Mouse (Mus musculus) forebrain, embryonic 14.5 days (tissue): Measurements from ENCODE around the gene Slc4a1. TPM values are rescaled to one million over a fixed set of nuclear protein-coding genes. Genes with fewer than 3 reads are reported as not detected.

Experiments
- ATAC-seq: fragments of 200-750 bp; cut with Nextera tagmentation; 2 replicates; pipeline ENCODE4 v1.8.0; 2017; ENCODE audit warnings: mild to moderate bottlenecking, moderate library complexity
- DNase-seq: peaks from one replicate; pipeline ENCODE4 v3.0.0-alpha.2; 2015; ENCODE audit warnings: low spot score
- H3K27ac ChIP-seq: fragments of 300-500 bp; sonication (generic); 2 replicates; pipeline ENCODE4 v1.5.1; 2014; ENCODE audit warnings: low read depth, mild to moderate bottlenecking, control low read depth, low read length, moderate library complexity
- H3K27me3 ChIP-seq: fragments of 300-500 bp; sonication (generic); replicated peaks from 2 replicates; pipeline ENCODE4 v1.6.1; 2014; ENCODE audit warnings: low read length, control low read depth, mixed read lengths; ENCODE audit not compliant: control insufficient read depth, insufficient read depth
- H3K36me3 ChIP-seq: fragments of 300-500 bp; sonication (generic); 2 replicates; pipeline ENCODE4 v1.6.1; 2014; ENCODE audit warnings: low read length, control low read depth; ENCODE audit not compliant: control insufficient read depth, insufficient read depth
- H3K4me1 ChIP-seq: fragments of 300-500 bp; sonication (generic); 2 replicates; pipeline ENCODE4 v1.6.1; 2014; ENCODE audit warnings: antibody characterized with exemption, low read length, control low read depth; ENCODE audit not compliant: control insufficient read depth, insufficient read depth
- H3K4me2 ChIP-seq: fragments of 300-500 bp; sonication (generic); 2 replicates; pipeline ENCODE4 v1.6.1; 2014; ENCODE audit warnings: mild to moderate bottlenecking, control low read depth, low read length
- H3K4me3 ChIP-seq: fragments of 300-500 bp; sonication (generic); 2 replicates; pipeline ENCODE4 v1.5.1; 2014; ENCODE audit warnings: low read depth, low read length, control low read depth
- H3K9ac ChIP-seq: fragments of 300-500 bp; sonication (generic); 2 replicates; pipeline ENCODE4 v1.6.1; 2014; ENCODE audit warnings: mild to moderate bottlenecking, low read length, control low read depth, moderate library complexity
- H3K9me3 ChIP-seq: fragments of 300-500 bp; sonication (generic); replicated peaks from 2 replicates; pipeline ENCODE4 v1.6.1; 2016; ENCODE audit warnings: low read length, control low read depth, mixed read lengths; ENCODE audit not compliant: control insufficient read depth
- WGBS: fragments of 180-500 bp; shearing (Covaris S2); extraction: QIAGEN DNeasy Blood & Tissue Kit; methylation state at CpG from one replicate; pipeline ENCODE4 v1.1.7; 2014; 5-methylcytosine and 5-hydroxymethylcytosine counted together
- polyA plus RNA-seq: library from polyadenylated mRNA; unstranded; fragments of >200 nt; fragmentation: Nextera tagmentation; extraction: Ambion mirVana; gene quantifications from 2 replicates; pipeline ENCODE4 v1.2.1, GENCODE M21; 2014

Slc4a1 gene
- polyA plus RNA-seq, 1 experiment from 2014 or later = 2.1 TPM

- WGBS = 23% methylated on average over 2 of the region's 2 CpGs
- Histone ChIP-seq H3K27ac (no peak overlapping the region), H3K9me3 (no peaks in the 10 kb centered on the region), H3K4me1 (peaks cover 9% of the 10 kb centered on the region), H3K4me3 (no peak overlapping the region), H3K9ac (no peak overlapping the region), H3K27me3 (0 out of 2 replicates have a peak, but pooled peaks cover 4% of the 10 kb centered on the region), H3K36me3 (no peaks in the 10 kb centered on the region), H3K4me2 (no peak overlapping the region)
- DNase-seq (no peak), ATAC-seq (no peak)
Observed at GRCm38 (mm10) chr11:102373646-102374045, 7.6 kb upstream of the Slc4a1 start.

- H3K36me3 ChIP-seq = no peaks in the 10 kb centered on the region
- H3K27ac ChIP-seq = no peak overlapping the region
- peaks cover 9% of the 10 kb centered on the region for H3K4me1 ChIP-seq
- ATAC-seq (no peak), DNase-seq (no peak)
- H3K9ac ChIP-seq = no peak overlapping the region
- 0 out of 2 replicates have a peak, but pooled peaks cover 4% of the 10 kb centered on the region for H3K27me3 ChIP-seq
- H3K4me2 ChIP-seq = no peak overlapping the region
- H3K4me3 ChIP-seq = no peak overlapping the region
- 40% methylated on average over 14 of the region's 14 CpGs for WGBS
- no peaks in the 10 kb centered on the region for H3K9me3 ChIP-seq
Observed at GRCm38 (mm10) chr11:102372936-102373335, 6.9 kb upstream of the Slc4a1 start.

GRCm38 (mm10) chr11:102371926-102372685 lies 6.1 kb upstream of the Slc4a1 start:
- 0 out of 2 replicates have a peak, but pooled peaks cover 4% of the 10 kb centered on the region for H3K27me3 ChIP-seq
- H3K9me3 ChIP-seq = no peaks in the 10 kb centered on the region
- DNase-seq (no peak), ATAC-seq (no peak)
- 88% methylated on average over 12 of the region's 12 CpGs for WGBS
- no peak overlapping the region for H3K4me3 ChIP-seq
- no peak overlapping the region for H3K9ac ChIP-seq
- H3K4me1 ChIP-seq = peaks cover 9% of the 10 kb centered on the region
- no peak overlapping the region for H3K4me2 ChIP-seq
- H3K36me3 ChIP-seq = no peaks in the 10 kb centered on the region
- H3K27ac ChIP-seq = no peak overlapping the region

- no peaks in the 10 kb centered on the region for H3K4me1 ChIP-seq
- H3K4me3 ChIP-seq = no peak overlapping the region
- ATAC-seq (no peak), DNase-seq (no peak)
- WGBS = 54% methylated on average over 7 of the region's 7 CpGs
- H3K36me3 ChIP-seq = no peaks in the 10 kb centered on the region
- H3K27ac ChIP-seq = no peak overlapping the region
- no peak overlapping the region for H3K9ac ChIP-seq
- 0 out of 2 replicates have a peak, but pooled peaks cover 4% of the 10 kb centered on the region for H3K27me3 ChIP-seq
- H3K4me2 ChIP-seq = no peak overlapping the region
- H3K9me3 ChIP-seq = no peaks in the 10 kb centered on the region
Observed at GRCm38 (mm10) chr11:102370285-102370684, 4.3 kb upstream of the Slc4a1 start.

GRCm38 (mm10) chr11:102369263-102369662 lies 3.3 kb upstream of the Slc4a1 start:
- H3K4me3 ChIP-seq = no peak overlapping the region

GRCm38 (mm10) chr11:102368347-102368746 lies 2.3 kb upstream of the Slc4a1 start:
- Histone ChIP-seq H3K9ac (no peak overlapping the region), H3K27ac (no peak overlapping the region), H3K27me3 (no peaks in the 10 kb centered on the region), H3K9me3 (no peaks in the 10 kb centered on the region), H3K4me2 (no peak overlapping the region), H3K4me3 (no peak overlapping the region), H3K36me3 (no peaks in the 10 kb centered on the region), H3K4me1 (no peaks in the 10 kb centered on the region)
- WGBS = 78% methylated on average over 5 of the region's 5 CpGs
- ATAC-seq (no peak), DNase-seq (no peak)

More at GRCm38 (mm10) chr11:102369263-102369662, 3.3 kb upstream of the Slc4a1 start:
- Histone ChIP-seq H3K27ac (no peak overlapping the region), H3K9me3 (no peaks in the 10 kb centered on the region), H3K27me3 (0 out of 2 replicates have a peak, but pooled peaks cover 4% of the 10 kb centered on the region), H3K9ac (no peak overlapping the region), H3K36me3 (no peaks in the 10 kb centered on the region), H3K4me2 (no peak overlapping the region), H3K4me1 (no peaks in the 10 kb centered on the region)
- 70% methylated on average over 4 of the region's 4 CpGs for WGBS
- DNase-seq (no peak), ATAC-seq (no peak)

GRCm38 (mm10) chr11:102367504-102368280 lies 1.7 kb upstream of the Slc4a1 start:
- 83% methylated on average over 9 of the region's 9 CpGs for whole genome bisulfite sequencing
- H3K36me3 ChIP-seq = no peaks in the 10 kb centered on the region
- no peak overlapping the region for H3K4me3 ChIP-seq
- no peaks in the 10 kb centered on the region for H3K27me3 ChIP-seq
- H3K4me2 ChIP-seq = no peak overlapping the region
- no peaks in the 10 kb centered on the region for H3K9me3 ChIP-seq
- H3K27ac ChIP-seq = no peak overlapping the region
- DNase-seq = no peak
- H3K4me1 ChIP-seq = no peaks in the 10 kb centered on the region
- no peak overlapping the region for H3K9ac ChIP-seq
- no peak for ATAC-seq

GRCm38 (mm10) chr11:102365699-102366098 lies 304 bp downstream of the Slc4a1 start:
- no peak for ATAC-seq
- H3K9me3 ChIP-seq = no peaks in the 10 kb centered on the region
- WGBS = 49% methylated on average over 4 of the region's 4 CpGs

More at GRCm38 (mm10) chr11:102365699-102366098, 304 bp downstream of the Slc4a1 start:
- Histone ChIP-seq H3K4me2 (no peak overlapping the region), H3K4me3 (no peak overlapping the region), H3K9ac (no peak overlapping the region), H3K27me3 (no peaks in the 10 kb centered on the region), H3K27ac (no peak overlapping the region), H3K36me3 (no peaks in the 10 kb centered on the region), H3K4me1 (no peaks in the 10 kb centered on the region)
- DNase-seq = no peak
